Mouse (Mus musculus) MEL (cell line): ENCODE results near the gene Ankrd45.

Source experiments
- EP300 ChIP-seq, 2 experiments: IDR thresholded peaks; 2 replicates each; pipeline ENCODE4 v1.6.1; 2011; ENCODE audit warnings: improper control_type of control experiment in 2 of 2, low read length in 2 of 2, low read depth in 1 of 2, mild to moderate bottlenecking in 1 of 2
- MYB ChIP-seq: IDR thresholded peaks from 2 replicates; pipeline ENCODE4 v1.6.1; 2011; ENCODE audit warnings: mild to moderate bottlenecking, low read depth, low read length, improper control_type of control experiment
- POLR2A ChIP-seq, 2 experiments: IDR thresholded peaks; 2 replicates each; pipeline ENCODE4 v1.6.1; 2011 to 2012; ENCODE audit warnings: low read length in 2 of 2, mild to moderate bottlenecking in 2 of 2, control low read depth in 1 of 2, improper control_type of control experiment in 1 of 2, low read depth in 1 of 2, moderate library complexity in 1 of 2; ENCODE audit not compliant: control insufficient read depth in 1 of 2, insufficient read depth in 1 of 2, poor library complexity in 1 of 2
- RCOR1 ChIP-seq: IDR thresholded peaks from 2 replicates; pipeline ENCODE4 v1.6.1; 2012; ENCODE audit warnings: low read depth, mild to moderate bottlenecking, inconsistent platforms, low read length, improper control_type of control experiment
- ZC3H11A ChIP-seq: IDR thresholded peaks from 2 replicates; pipeline ENCODE4 v1.6.1; 2012; ENCODE audit warnings: low read depth, mild to moderate bottlenecking, inconsistent platforms, low read length, improper control_type of control experiment

GRCm38 (mm10) chr1:161190253-161190910, 47.9 kb downstream of the Ankrd45 start:
- no peak for TF ChIP-seq ZC3H11A
- TF ChIP-seq POLR2A (IDR thresholded peaks at IDR 0.05; ENCODE audit: control insufficient read depth in 1 of 2, insufficient read depth in 1 of 2, low read depth in 1 of 2, low read length in 2 of 2, poor library complexity in 1 of 2), result no peak
- no peak for TF ChIP-seq RCOR1
- TF ChIP-seq EP300 (IDR thresholded peaks at IDR 0.05; ENCODE audit: low read depth in 1 of 2, low read length in 2 of 2), result no peak
- TF ChIP-seq MYB, result no peak
